Mouse (Mus musculus) midbrain, embryonic 11.5 days (tissue): ENCODE data around the gene Stxbp6. TPM values are rescaled to one million over a fixed set of nuclear protein-coding genes. Genes with fewer than 3 reads are reported as not detected.

Experiments used
- ATAC-seq: fragments of 200-750 bp; cut with Nextera tagmentation; 2 replicates; pipeline ENCODE4 v1.8.0; 2017; ENCODE audit warnings: moderate TSS enrichment, moderate library complexity; ENCODE audit not compliant: low FRiP score
- DNase-seq: peaks from one replicate; pipeline ENCODE4 v3.0.0; 2015; ENCODE audit warnings: low spot score; ENCODE audit errors: missing footprints
- H3K27ac ChIP-seq: fragments of 300-500 bp; sonication (generic); 2 replicates; pipeline ENCODE4 v1.5.1; 2014; ENCODE audit warnings: low read depth, low read length
- H3K27me3 ChIP-seq: fragments of 300-500 bp; sonication (generic); 2 replicates; pipeline ENCODE4 v1.6.1; 2014; ENCODE audit warnings: mild to moderate bottlenecking, low read length, moderate library complexity, mixed read lengths; ENCODE audit not compliant: control insufficient read depth, insufficient read depth
- H3K36me3 ChIP-seq: fragments of 300-500 bp; sonication (generic); 2 replicates; pipeline ENCODE4 v1.6.1; 2014; ENCODE audit warnings: mild to moderate bottlenecking, low read length, moderate library complexity, mixed read lengths; ENCODE audit not compliant: control insufficient read depth, insufficient read depth
- H3K4me1 ChIP-seq: fragments of 300-500 bp; sonication (generic); 2 replicates; pipeline ENCODE4 v1.6.1; 2014; ENCODE audit warnings: low read length; ENCODE audit not compliant: control insufficient read depth, insufficient read depth
- H3K4me2 ChIP-seq: fragments of 300-500 bp; sonication (generic); 2 replicates; pipeline ENCODE4 v1.6.1; 2014; ENCODE audit warnings: mild to moderate bottlenecking, moderate library complexity
- H3K4me3 ChIP-seq: fragments of 300-500 bp; sonication (generic); 2 replicates; pipeline ENCODE4 v1.5.1; 2014; ENCODE audit warnings: low read depth, low read length
- H3K9ac ChIP-seq: fragments of 300-500 bp; sonication (generic); 2 replicates; pipeline ENCODE4 v1.6.1; 2014; ENCODE audit warnings: low read length
- H3K9me3 ChIP-seq: fragments of 300-500 bp; sonication (generic); 2 replicates; pipeline ENCODE4 v1.6.1; 2016; ENCODE audit warnings: low read length; ENCODE audit not compliant: control insufficient read depth
- WGBS: fragments of 180-500 bp; shearing (Covaris S2); extraction: QIAGEN DNeasy Blood & Tissue Kit; methylation state at CpG from one replicate; pipeline ENCODE4 v1.1.7; 2014; 5-methylcytosine and 5-hydroxymethylcytosine counted together
- polyA plus RNA-seq: library from polyadenylated mRNA; unstranded; fragments of >200 nt; fragmentation: Nextera tagmentation; extraction: Ambion mirVana; gene quantifications from 2 replicates; pipeline ENCODE4 v1.2.1, GENCODE M21; 2014

The Stxbp6 gene
- polyA plus RNA-seq, 1 experiment from 2014 or later = 21.3 TPM

DNA sequence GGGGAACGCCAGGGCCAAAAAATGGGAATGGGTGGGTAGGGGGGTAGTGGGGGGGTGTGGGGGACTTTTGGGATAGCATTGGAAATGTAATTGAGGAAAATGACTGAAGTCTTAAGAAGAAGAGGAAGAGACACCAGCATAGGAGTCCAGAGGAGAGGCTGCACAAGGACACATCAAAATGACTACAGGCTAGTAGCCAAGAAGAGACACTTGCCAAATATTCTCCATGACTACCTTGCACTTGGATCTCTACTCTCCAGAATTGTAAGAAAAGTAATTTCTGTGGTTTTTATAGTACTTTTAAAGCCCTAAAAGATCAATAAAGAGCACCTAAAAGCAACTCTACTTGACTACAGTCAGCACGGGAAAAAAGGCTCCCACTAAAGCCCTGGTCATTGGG, 121.4 kb downstream of the Stxbp6 start:
- DNase-seq = no peak
- H3K4me2 ChIP-seq = no peak overlapping the region
- WGBS = 86% methylated on average over 2 of the region's 2 CpGs
- no peak overlapping the region for H3K9ac ChIP-seq
- H3K27me3 ChIP-seq = no peaks in the 10 kb centered on the region
- no peaks in the 10 kb centered on the region for H3K36me3 ChIP-seq
- H3K4me3 ChIP-seq = no peak overlapping the region
- H3K27ac ChIP-seq = no peak overlapping the region
- H3K9me3 ChIP-seq = no peaks in the 10 kb centered on the region
- no peaks in the 10 kb centered on the region for H3K4me1 ChIP-seq
- no peak for ATAC-seq

GRCm38 (mm10) chr12:44952072-44952471, 122.4 kb downstream of the Stxbp6 start:
- WGBS = 94% methylated on average over 3 of the region's 3 CpGs
- Histone ChIP-seq H3K4me3 (no peak overlapping the region), H3K27ac (no peak overlapping the region), H3K4me2 (no peak overlapping the region), H3K4me1 (no peaks in the 10 kb centered on the region), H3K27me3 (no peaks in the 10 kb centered on the region), H3K9ac (no peak overlapping the region), H3K36me3 (no peaks in the 10 kb centered on the region), H3K9me3 (no peaks in the 10 kb centered on the region)
- DNase-seq = peak; percentile 45
- no peak for ATAC-seq

- Histone ChIP-seq H3K27ac (no peak overlapping the region), H3K9me3 (no peaks in the 10 kb centered on the region), H3K36me3 (no peaks in the 10 kb centered on the region), H3K4me1 (no peaks in the 10 kb centered on the region), H3K9ac (no peak overlapping the region), H3K4me2 (no peak overlapping the region), H3K27me3 (no peaks in the 10 kb centered on the region), H3K4me3 (no peak overlapping the region)
- WGBS = 91% methylated on average over 2 of the region's 2 CpGs
- ATAC-seq = no peak
- DNase-seq = peak; percentile 49
Measured at GRCm38 (mm10) chr12:44950559-44950958, 124.0 kb downstream of the Stxbp6 start.

- DNase-seq = peak; percentile 45
- no peaks in the 10 kb centered on the region for H3K36me3 ChIP-seq
- H3K27ac ChIP-seq = no peak overlapping the region
- 85% methylated on average over 5 of the region's 5 CpGs for WGBS
- no peaks in the 10 kb centered on the region for H3K4me1 ChIP-seq
- no peak for ATAC-seq
- no peak overlapping the region for H3K4me3 ChIP-seq
- H3K9me3 ChIP-seq = no peaks in the 10 kb centered on the region
- H3K4me2 ChIP-seq = no peak overlapping the region
- no peak overlapping the region for H3K9ac ChIP-seq
- H3K27me3 ChIP-seq = no peaks in the 10 kb centered on the region
Measured at GRCm38 (mm10) chr12:44947823-44948222, 126.7 kb downstream of the Stxbp6 start.

- no peaks in the 10 kb centered on the region for H3K4me1 ChIP-seq
- DNase-seq = peak; percentile 37
- H3K36me3 ChIP-seq = no peaks in the 10 kb centered on the region
- no peak for ATAC-seq
- H3K4me2 ChIP-seq = no peak overlapping the region
- H3K27me3 ChIP-seq = no peaks in the 10 kb centered on the region
- no peak overlapping the region for H3K9ac ChIP-seq
- no peaks in the 10 kb centered on the region for H3K9me3 ChIP-seq
- whole genome bisulfite sequencing = 93% methylated on average over 4 of the region's 4 CpGs
- no peak overlapping the region for H3K4me3 ChIP-seq
- H3K27ac ChIP-seq = no peak overlapping the region
Measured at GRCm38 (mm10) chr12:44940325-44940724, 134.2 kb downstream of the Stxbp6 start.

DNA sequence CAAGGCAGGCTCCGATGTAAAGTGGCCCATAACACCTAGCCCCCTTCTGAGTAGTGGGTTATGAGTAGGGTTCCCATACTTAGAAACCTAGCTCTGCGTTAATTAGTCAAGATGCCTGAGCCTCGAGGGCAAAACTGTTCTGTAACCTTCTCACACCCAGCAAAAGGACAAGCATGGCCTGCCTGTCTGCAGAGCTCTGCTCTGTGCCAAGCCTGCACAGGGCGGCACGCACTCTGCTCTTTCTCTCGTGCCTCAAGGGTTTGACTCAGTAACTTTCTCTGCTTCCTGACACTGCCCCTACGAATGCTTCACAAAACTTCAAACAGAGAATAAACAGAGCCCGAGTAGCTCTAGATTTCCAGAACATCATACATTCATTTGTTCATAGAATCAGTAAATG, 135.4 kb downstream of the Stxbp6 start:
- H3K4me1 ChIP-seq = no peaks in the 10 kb centered on the region
- H3K36me3 ChIP-seq = no peaks in the 10 kb centered on the region
- no peak for DNase-seq
- no peaks in the 10 kb centered on the region for H3K27me3 ChIP-seq
- no peak overlapping the region for H3K27ac ChIP-seq
- 90% methylated on average over 8 of the region's 8 CpGs for WGBS
- ATAC-seq = no peak
- no peak overlapping the region for H3K4me2 ChIP-seq
- no peak overlapping the region for H3K9ac ChIP-seq
- no peak overlapping the region for H3K4me3 ChIP-seq
- no peaks in the 10 kb centered on the region for H3K9me3 ChIP-seq

GRCm38 (mm10) chr12:44932954-44933353, 141.6 kb downstream of the Stxbp6 start:
- Histone ChIP-seq H3K27ac (no peak overlapping the region), H3K9me3 (no peaks in the 10 kb centered on the region), H3K36me3 (no peaks in the 10 kb centered on the region), H3K4me3 (no peak overlapping the region), H3K4me1 (peaks cover 4% of the 10 kb centered on the region; the same call in 1 of the 2 replicates), H3K27me3 (no peaks in the 10 kb centered on the region), H3K4me2 (no peak overlapping the region), H3K9ac (no peak overlapping the region)
- 87% methylated on average over 6 of the region's 6 CpGs for WGBS
- no peak for ATAC-seq
- peak; percentile 64 for DNase-seq

DNA sequence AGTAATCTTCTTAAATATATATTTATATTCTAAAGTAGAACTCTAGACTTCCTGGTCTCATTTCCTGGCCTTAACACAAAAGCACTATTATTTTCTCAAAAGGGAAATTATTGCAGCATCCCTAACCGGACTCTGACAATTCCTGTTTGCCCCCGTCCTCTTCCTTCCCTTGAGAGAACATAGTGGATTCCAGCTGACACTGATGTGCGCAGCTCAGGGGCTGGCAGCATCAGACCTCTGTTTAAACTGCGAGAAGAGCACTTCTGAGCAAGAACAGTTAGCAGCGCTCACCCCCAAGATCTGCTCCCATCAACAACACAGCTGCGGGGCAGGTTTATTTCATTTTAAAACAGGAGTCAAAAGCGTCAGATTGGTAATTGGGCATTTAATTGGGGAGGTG, 142.8 kb downstream of the Stxbp6 start:
- H3K27ac ChIP-seq = no peak overlapping the region
- H3K9ac ChIP-seq = no peak overlapping the region
- WGBS = 91% methylated on average over 7 of the region's 7 CpGs
- no peak overlapping the region for H3K4me3 ChIP-seq
- no peak overlapping the region for H3K4me2 ChIP-seq
- DNase-seq = peak; percentile 77
- no peaks in the 10 kb centered on the region for H3K36me3 ChIP-seq
- H3K9me3 ChIP-seq = no peaks in the 10 kb centered on the region
- no peak for ATAC-seq
- H3K27me3 ChIP-seq = no peaks in the 10 kb centered on the region
- peaks cover 4% of the 10 kb centered on the region; the same call in 1 of the 2 replicates for H3K4me1 ChIP-seq

DNA sequence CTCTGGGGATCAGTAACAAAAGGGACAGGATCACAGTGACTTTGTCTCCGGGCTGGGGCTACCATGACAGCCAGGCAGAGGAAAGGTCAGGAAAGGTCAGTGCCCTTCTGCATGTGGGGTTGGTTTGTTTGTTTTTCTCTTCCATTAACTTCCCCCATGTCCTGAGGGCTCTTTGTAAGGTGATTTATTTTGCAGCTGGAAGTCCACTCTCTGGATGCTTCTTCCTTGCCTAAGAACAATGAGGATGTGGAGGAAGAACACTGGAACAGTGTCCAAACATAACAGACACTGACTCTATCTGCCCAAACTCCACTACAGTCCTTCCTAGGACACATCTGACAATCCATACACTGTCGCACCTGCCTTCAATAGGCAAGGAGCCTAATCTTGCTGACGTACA, 146.1 kb downstream of the Stxbp6 start:
- no peak overlapping the region for H3K9ac ChIP-seq
- H3K4me2 ChIP-seq = no peak overlapping the region
- no peak overlapping the region for H3K27ac ChIP-seq
- no peaks in the 10 kb centered on the region for H3K27me3 ChIP-seq
- DNase-seq (no peak), ATAC-seq (peak; percentile 40; the same call in 1 of the 2 replicates)
- H3K9me3 ChIP-seq = no peaks in the 10 kb centered on the region
- H3K4me3 ChIP-seq = no peak overlapping the region
- WGBS = 25% methylated on average over 3 of the region's 3 CpGs
- no peaks in the 10 kb centered on the region for H3K36me3 ChIP-seq
- H3K4me1 ChIP-seq = peaks cover 4% of the 10 kb centered on the region; the same call in 1 of the 2 replicates

- no peak overlapping the region for H3K9ac ChIP-seq
- no peaks in the 10 kb centered on the region for H3K27me3 ChIP-seq
- H3K36me3 ChIP-seq = no peaks in the 10 kb centered on the region
- 63% methylated on average over 3 of the region's 3 CpGs for WGBS
- DNase-seq (no peak), ATAC-seq (no peak)
- H3K27ac ChIP-seq = no peak overlapping the region
- peaks cover 4% of the 10 kb centered on the region; the same call in 1 of the 2 replicates for H3K4me1 ChIP-seq
- H3K4me3 ChIP-seq = no peak overlapping the region
- H3K9me3 ChIP-seq = no peaks in the 10 kb centered on the region
- H3K4me2 ChIP-seq = no peak overlapping the region
Measured at GRCm38 (mm10) chr12:44925901-44926300, 148.6 kb downstream of the Stxbp6 start.
